Mouse (Mus musculus) megakaryocyte, embryonic 14.5 days (primary cell): ENCODE measurements around the gene Trim34b. TPM values are rescaled to one million over a fixed set of nuclear protein-coding genes. Genes with fewer than 3 reads are reported as not detected.
"Not testable (repeated sequence)": the region's sequence is repeated elsewhere in the genome, so short reads cannot be mapped to it uniquely, and the experiment has no call there.

Experiments used
- H3K27me3 ChIP-seq: replicated peaks from 2 replicates; pipeline ENCODE3; 2012; ENCODE audit warnings: inconsistent platforms
- H3K36me3 ChIP-seq: replicated peaks from 2 replicates; pipeline ENCODE3; 2012; ENCODE audit warnings: low read length, inconsistent platforms, mixed read lengths
- H3K4me1 ChIP-seq: 2 replicates; pipeline ENCODE4 v1.6.1; 2012; ENCODE audit warnings: inconsistent platforms
- H3K4me3 ChIP-seq: replicated peaks from 2 replicates; pipeline ENCODE3; 2012; ENCODE audit warnings: moderate library complexity, mild to moderate bottlenecking, inconsistent platforms
- H3K9me3 ChIP-seq: 2 replicates; pipeline ENCODE4 v1.6.1; 2012; ENCODE audit warnings: inconsistent platforms
- FLI1 ChIP-seq: IDR thresholded peaks from 2 replicates; pipeline ENCODE4 v1.6.1; 2012; ENCODE audit warnings: low read length, inconsistent platforms, mixed read lengths
- GATA1 ChIP-seq: IDR thresholded peaks from 3 replicates; pipeline ENCODE4 v1.6.1; 2012; ENCODE audit warnings: mixed read lengths, low read length, inconsistent platforms, borderline replicate concordance
- polyA plus RNA-seq: library from polyadenylated mRNA; stranded (reverse); fragments of >175 nt; gene quantifications from 2 replicates; pipeline ENCODE4 v1.2.3, GENCODE M21; 2012; ENCODE audit warnings: low replicate concordance; ENCODE audit not compliant: insufficient read depth

Gene Trim34b
- 0.28 TPM in 1 of 2 replicates, not detected in the other for polyA plus RNA-seq

DNA sequence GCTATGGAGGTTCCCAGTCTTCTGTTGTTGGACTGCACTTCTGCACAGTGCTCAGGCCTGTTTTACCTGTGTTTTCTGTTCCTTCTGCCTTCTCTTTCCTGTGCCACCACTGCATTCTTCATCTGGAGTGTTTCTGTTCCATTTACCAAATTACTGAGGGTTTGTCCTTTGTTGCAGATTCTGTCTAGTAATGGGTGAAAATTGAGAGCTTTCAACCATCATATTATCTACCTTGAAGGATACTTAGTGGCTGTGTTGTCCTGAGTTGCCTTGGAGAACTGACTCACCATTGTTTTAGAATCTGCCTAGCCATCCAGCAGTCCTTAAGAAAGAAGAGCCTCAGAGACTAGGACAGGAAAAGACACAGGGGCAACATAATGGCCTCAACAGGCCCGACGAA, at the start of gene Trim34b:
Gene Trim34b (plus strand): TSS at position 301 of the 400 bp plus-strand sequence.
- not testable (repeated sequence) for H3K9me3 ChIP-seq, H3K4me3 ChIP-seq, H3K36me3 ChIP-seq, H3K4me1 ChIP-seq, H3K27me3 ChIP-seq

DNA sequence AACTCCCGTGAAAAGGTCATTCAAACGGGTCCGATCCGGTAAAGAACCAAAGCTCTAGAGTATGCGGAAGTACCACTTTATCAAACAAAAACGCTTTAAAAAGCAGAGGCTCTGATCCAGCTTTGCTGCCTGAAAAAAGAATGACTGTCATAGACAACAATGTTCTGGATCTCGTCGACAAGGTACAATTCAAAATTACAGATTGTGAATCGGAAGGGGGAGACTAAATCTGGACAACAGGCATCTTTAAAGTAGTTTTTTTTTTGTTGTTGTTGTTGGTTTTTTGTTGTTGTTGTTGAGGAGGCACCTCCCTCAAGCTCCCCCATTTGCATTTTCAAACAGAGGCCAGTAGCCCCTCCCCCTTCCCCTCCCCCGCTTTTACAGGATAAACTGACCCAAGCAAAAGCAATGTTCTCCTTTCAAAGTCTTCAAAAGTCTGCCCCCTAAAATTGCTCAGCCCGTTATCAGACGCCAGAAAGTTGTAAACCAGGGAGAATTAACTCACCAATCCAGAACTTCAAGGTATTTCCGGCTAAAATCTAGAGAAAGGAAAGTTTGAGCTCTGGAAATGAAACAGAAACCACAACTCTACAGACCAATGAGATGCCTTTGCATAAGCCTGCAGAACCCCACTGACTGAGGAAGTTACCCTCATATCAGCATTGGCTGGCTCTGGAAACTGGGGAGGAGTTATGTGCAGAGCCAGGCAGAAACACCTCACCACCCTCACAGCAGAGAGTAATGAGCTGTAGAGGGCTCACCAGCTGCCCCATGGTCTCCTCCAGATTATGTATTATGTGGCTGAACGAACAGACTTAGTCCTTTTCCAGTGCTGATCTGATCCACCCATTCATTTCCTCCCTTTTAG, 41.5 kb upstream of the Trim34b start, which contains the start of gene Trim5:
Gene Trim5 (minus strand): TSS at position 519 of the 868 bp plus-strand sequence.
- not testable (repeated sequence) for H3K4me3 ChIP-seq, H3K4me1 ChIP-seq, H3K36me3 ChIP-seq, H3K27me3 ChIP-seq, H3K9me3 ChIP-seq

DNA sequence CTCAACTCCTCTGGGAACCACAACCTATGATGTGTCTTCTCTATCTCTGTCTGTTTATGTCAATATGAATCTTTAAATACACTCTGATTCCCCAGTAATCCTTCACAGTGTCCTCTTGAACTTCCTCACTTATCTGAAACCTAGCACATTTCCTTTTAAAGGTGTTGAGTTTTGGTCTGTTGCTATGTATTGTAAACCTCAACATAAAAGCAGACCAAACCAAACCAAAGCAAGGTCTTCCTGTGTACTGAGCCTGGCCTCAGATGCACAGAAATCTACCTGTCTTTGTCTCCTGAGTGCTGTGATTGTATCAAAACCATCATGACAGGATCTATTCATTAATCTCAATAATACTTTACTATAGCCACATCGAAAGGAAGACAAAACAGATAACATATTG, 38.6 kb upstream of the Trim34b start:
- H3K9me3 ChIP-seq, result no peaks in the 10 kb centered on the region
- no peaks in the 10 kb centered on the region for H3K36me3 ChIP-seq
- H3K4me1 ChIP-seq, result no peaks in the 10 kb centered on the region
- H3K4me3 ChIP-seq, result no peak overlapping the region
- TF ChIP-seq GATA1 (no peak), FLI1 (no peak)
- H3K27me3 ChIP-seq, result no peaks in the 10 kb centered on the region

DNA sequence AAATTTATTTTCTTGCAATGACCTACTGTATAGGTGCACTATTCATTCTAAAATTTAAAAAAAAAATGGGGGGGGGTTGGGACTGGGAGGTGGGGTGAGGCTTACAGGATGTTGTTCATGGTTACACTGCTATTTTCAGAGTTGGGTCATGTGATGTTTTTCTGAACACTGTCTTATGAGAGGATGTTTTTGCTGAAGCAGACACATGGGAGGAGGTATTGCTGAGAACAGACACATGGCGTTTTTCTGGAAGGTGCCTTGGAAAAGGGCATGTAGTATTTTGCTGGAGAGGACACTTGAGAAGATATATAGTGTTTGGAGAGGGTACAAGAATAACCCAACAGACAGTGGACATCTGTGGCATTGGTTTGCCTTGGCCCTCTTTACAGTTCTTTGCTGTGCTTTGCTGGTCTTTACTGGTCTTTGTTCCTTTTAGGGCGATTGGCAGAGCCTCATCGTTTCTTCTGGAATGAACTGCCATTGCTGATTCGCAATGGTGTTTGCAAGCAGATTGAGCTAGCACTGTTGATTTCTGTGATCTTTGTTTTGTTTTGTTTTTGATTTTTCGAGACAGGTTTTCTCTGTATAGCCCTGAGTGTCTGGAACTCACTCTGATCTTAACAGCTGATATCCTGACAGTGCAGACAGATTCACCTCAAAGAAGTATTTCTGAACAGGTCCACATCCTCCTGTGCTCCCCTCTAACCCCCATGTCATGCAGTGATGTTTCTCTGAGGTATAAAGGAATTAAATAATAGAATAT, 37.5 kb upstream of the Trim34b start:
- TF ChIP-seq GATA1 (no peak), FLI1 (no peak)
- Histone ChIP-seq H3K36me3 (no peaks in the 10 kb centered on the region), H3K4me3 (no peak overlapping the region), H3K9me3 (no peaks in the 10 kb centered on the region), H3K4me1 (no peaks in the 10 kb centered on the region), H3K27me3 (no peaks in the 10 kb centered on the region)

DNA sequence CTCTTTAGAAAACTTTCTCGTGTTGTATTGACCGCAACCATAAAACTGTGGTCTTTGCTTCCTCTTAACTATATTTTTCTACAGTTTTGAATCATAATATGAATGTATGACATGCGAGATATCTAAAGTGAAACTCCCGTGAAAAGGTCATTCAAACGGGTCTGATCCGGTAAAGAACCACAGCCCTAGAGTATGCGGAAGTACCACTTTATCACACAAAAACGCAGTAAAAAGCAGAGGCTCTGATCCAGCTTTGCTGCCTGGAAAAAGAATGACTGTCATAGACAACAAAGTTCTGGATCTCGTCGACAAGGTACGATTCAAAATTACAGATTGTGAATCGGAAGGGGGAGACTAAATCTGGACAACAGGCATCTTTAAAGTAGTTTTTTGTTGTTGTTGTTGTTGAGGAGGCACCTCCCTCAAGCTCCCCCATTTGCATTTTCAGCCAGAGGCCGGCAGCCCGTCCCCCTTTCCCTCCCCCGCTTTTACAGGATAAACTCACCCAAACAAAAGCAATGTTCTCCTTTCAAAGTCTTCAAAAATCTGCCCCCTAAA, 14.4 kb upstream of the Trim34b start:
- Histone ChIP-seq H3K36me3 (no peaks in the 10 kb centered on the region), H3K4me1 (no peaks in the 10 kb centered on the region), H3K9me3 (no peaks in the 10 kb centered on the region), H3K4me3 (no peak overlapping the region), H3K27me3 (no peaks in the 10 kb centered on the region)
- TF ChIP-seq GATA1, result no peak
- no peak for TF ChIP-seq FLI1

DNA sequence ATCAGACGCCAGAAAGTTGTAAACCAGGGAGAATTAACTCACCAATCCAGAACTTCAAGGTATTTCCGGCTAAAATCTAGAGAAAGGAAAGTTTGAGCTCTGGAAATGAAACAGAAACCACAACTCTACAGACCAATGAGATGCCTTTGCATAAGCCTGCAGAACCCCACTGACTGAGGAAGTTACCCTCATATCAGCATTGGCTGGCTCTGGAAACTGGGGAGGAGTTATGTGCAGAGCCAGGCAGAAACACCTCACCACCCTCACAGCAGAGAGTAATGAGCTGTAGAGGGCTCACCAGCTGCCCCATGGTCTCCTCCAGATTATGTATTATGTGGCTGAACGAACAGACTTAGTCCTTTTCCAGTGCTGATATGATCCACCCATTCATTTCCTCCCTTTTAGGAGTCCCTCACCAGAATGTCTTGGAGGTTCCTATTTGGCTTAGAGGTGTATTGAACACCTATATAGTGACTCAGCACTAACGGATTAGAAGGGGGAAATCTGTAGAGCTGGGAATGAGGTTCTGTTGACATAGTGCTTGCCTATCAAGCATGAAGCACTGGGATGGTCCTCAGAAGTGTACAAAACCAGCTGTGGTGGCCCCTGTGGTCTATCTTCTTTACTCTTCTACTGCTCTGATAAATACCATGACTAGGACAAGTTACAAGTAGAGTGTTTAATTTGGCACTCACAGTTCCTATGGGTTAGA, 13.7 kb upstream of the Trim34b start, which contains the start of gene Trim12a:
Gene Trim12a (minus strand): TSS at position 98 of the 712 bp plus-strand sequence.
- H3K9me3 ChIP-seq, H3K4me1 ChIP-seq, H3K4me3 ChIP-seq, H3K36me3 ChIP-seq, H3K27me3 ChIP-seq: not testable (repeated sequence)

DNA sequence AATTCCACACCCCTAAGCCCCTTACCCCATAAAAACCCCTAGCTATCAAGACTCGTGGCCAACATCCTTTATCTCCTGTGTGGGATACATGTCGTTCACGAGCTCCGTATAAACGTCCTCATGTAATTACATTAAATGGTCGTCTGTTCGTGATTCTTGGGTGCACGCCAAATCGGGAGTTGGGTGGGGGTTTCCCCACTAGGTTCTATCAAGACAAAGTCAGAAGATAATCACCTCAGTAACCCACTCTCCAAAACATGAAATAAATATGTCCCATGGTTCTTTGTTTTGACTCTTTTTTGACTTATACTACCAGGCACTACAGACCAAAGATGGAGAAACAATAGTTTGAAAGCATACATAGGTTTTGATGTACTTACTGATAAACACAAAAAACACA, 7.2 kb upstream of the Trim34b start:
- H3K4me1 ChIP-seq, result no peaks in the 10 kb centered on the region
- no peaks in the 10 kb centered on the region for H3K36me3 ChIP-seq
- no peaks in the 10 kb centered on the region for H3K9me3 ChIP-seq
- H3K4me3 ChIP-seq, result no peak overlapping the region
- TF ChIP-seq FLI1, result no peak
- no peaks in the 10 kb centered on the region for H3K27me3 ChIP-seq

DNA sequence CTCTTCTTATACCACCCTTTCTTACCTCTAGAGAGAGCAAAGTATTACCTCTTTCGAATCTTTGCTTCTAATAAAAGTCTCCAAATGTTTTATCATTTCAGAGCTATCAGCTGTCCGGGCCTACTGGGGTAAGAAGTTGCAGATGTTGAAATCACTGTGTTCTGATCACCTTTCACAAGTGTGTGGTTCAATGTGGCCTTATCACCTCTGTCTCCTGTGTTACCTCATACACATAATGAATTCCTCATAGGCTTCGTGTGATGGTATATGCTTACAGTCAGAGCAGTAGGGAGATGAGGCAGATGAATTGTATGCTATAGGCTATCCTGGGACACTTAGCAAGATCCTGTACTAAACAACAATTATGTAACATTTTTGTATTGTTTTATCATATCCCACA, 6.3 kb downstream of the Trim34b start:
- H3K27me3 ChIP-seq, H3K4me3 ChIP-seq, H3K4me1 ChIP-seq, H3K9me3 ChIP-seq: not testable (repeated sequence)
- H3K36me3 ChIP-seq, result peaks cover 14% of the 10 kb centered on the region

DNA sequence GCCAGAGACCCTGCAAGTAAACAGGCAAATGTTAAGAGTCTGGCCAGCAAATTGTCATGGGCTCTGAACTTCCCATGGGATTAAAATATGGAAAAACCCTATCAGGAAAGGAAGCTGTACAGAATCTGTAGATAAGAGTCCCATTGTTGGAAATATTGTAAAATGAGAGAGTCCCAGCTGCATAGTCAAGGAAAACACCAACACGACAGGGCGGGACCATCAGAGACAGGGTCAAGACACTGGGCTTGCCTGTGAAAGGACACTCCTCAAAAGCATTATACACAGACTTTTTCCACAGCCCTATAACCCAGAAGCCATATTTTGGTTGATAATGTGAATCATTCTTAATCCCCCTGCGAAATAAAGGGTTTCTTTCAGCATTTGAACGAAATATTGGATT, 11.5 kb downstream of the Trim34b start:
- H3K4me3 ChIP-seq, H3K9me3 ChIP-seq, H3K27me3 ChIP-seq: not testable (repeated sequence)
- Histone ChIP-seq H3K36me3 (peaks cover 28% of the 10 kb centered on the region), H3K4me1 (peaks cover 17% of the 10 kb centered on the region)

DNA sequence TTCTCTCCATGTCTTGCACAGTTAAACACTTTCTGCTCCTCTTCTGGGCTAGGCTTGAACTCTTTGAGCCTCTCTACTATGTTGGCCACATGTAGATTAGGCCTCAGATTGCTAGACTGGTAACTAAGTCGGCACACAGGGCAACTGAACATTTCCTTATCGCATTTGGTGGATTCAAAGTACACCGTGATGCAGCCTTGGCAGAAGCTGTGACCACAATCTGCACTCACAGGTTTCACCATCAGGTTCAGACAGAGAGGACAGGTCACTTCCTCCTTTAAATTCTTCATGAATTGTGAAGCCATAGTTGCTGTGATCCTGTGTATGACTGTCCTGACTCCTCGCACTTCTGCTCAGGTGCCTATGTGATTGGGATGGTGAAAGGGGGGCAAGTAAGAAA, 18.8 kb downstream of the Trim34b start:
- H3K4me3 ChIP-seq, H3K9me3 ChIP-seq, H3K27me3 ChIP-seq: not testable (repeated sequence)
- H3K36me3 ChIP-seq, result peaks cover 32% of the 10 kb centered on the region
- peaks cover 20% of the 10 kb centered on the region for H3K4me1 ChIP-seq
